Mouse (Mus musculus): ENCODE measurements at regions not wholly inside any gene's neighbourhood (a gene's known extent, or its start where the extent isn't known, plus 50 kb on each side); places are given as distances from the start of the nearest gene placed in this dataset.
A peak's percentile ranks its signal among the peaks of the same experiment; 100 is the strongest.

DNA sequence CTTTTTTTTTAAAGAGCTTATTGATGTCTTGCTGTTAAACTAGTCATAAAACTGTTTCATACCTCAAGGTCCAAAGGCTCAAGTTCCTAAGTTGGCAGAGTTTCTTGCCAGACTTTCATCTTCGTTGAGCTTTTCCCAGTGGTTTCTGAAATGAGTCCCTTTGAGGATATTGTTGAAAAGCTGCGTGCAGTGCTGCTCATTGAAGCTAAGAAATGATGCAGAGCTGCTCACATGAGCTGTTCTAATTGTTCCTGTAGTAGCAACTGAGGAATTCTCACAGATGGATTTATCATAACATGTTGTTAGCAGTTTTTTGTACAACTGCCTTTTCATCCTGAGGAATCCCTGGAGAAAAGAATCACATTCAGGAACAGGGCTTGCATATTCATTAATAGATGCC, 249.3 kb downstream of the Col11a1 start:
- DNase-seq = no peak

DNA sequence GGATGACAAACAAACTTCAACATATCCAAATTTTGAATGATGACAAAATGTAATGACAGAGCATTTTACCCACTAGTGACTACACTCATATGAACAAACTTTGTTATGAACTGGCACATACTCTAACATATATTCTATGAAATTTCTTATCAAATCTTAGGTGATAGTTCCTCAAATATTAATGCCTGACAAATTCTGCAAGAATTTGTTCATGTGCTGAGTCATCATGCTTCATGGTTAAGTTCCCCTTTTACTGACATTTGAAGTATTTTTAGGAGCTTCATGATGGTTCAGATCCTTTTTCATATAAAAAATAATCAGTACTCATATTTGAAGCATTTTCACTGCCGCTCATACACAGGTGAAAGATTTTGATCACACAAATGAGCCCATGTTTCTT, 289.1 kb downstream of the Col11a1 start:
- DNase-seq = no peak

DNA sequence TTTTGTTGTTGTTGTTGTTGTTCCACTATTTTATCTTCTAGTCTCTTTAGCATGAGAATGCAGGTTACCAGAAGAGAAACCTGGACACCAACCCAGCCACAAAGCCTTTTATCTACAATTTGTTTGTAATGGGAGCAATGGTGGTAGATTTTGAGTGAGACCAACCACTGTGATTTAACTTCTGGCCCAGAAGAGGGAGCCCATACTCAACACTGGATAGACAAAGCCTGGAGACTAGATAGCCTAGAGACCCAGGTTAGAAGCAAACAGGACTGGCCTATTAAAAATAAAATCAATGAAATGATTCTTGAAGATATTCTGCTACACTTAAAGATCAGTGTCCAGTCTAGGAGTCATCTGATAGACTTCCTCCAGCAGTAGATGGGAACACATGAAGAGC, 304.0 kb downstream of the Col11a1 start:
- peak; percentile 12 for DNase-seq

- no peak for DNase-seq
Observed at GRCm38 (mm10) chr3:114343714-114344113, 313.4 kb downstream of the Col11a1 start.

GRCm38 (mm10) chr3:114380044-114380443, 349.7 kb downstream of the Col11a1 start:
- DNase-seq = no peak

GRCm38 (mm10) chr3:114403467-114403866, 373.1 kb downstream of the Col11a1 start:
- DNase-seq = no peak

Measured in embryo, embryonic 11 days (tissue).